Mouse (Mus musculus): ENCODE data around the gene Ugp2.

GRCm38 (mm10) chr11:21398464-21398863 lies 27.5 kb upstream of the Ugp2 start:
- TF ChIP-seq CTCF (conservative IDR thresholded peaks at IDR 0.05 in 1 of 2, IDR thresholded peaks at IDR 0.05 in 1 of 2; ENCODE audit: low read depth in 2 of 2, low read length in 2 of 2) = no peak
- no peak for TF ChIP-seq MAFK (IDR thresholded peaks at IDR 0.05; ENCODE audit: insufficient replicate concordance, low read length)
- no peak for TF ChIP-seq POLR2A (IDR thresholded peaks at IDR 0.05; ENCODE audit: low read depth, low read length)
- TF ChIP-seq NELFE (IDR thresholded peaks at IDR 0.05; ENCODE audit: low read depth, low read length) = no peak
- TF ChIP-seq ZMIZ1 (IDR thresholded peaks at IDR 0.05; ENCODE audit: low read depth, low read length) = no peak
- no peak for TF ChIP-seq SIN3A (IDR thresholded peaks at IDR 0.05; ENCODE audit: low read length)
- no peak for TF ChIP-seq USF1 (IDR thresholded peaks at IDR 0.05; ENCODE audit: low read depth, low read length)
- no peak for TF ChIP-seq PAX5 (IDR thresholded peaks at IDR 0.05; ENCODE audit: low read length)
- TF ChIP-seq IRF4 (IDR thresholded peaks at IDR 0.05; ENCODE audit: low read depth, low read length) = no peak

Data from CH12.LX (cell line).